Mouse (Mus musculus) cerebellum, postnatal 14 days (tissue): ENCODE data around the gene Cdk18.
A peak's percentile ranks its signal among the peaks of the same experiment; 100 is the strongest.
"Not testable (repeated sequence)": the region's sequence is repeated elsewhere in the genome, so short reads cannot be mapped to it uniquely, and the experiment has no call there.

Experiments
- DNase-seq, 2 experiments: peaks; one replicate each; pipeline ENCODE4 v3.0.0; 2021; ENCODE audit warnings: mixed read lengths in 2 of 2

Gene Cdk18

DNA sequence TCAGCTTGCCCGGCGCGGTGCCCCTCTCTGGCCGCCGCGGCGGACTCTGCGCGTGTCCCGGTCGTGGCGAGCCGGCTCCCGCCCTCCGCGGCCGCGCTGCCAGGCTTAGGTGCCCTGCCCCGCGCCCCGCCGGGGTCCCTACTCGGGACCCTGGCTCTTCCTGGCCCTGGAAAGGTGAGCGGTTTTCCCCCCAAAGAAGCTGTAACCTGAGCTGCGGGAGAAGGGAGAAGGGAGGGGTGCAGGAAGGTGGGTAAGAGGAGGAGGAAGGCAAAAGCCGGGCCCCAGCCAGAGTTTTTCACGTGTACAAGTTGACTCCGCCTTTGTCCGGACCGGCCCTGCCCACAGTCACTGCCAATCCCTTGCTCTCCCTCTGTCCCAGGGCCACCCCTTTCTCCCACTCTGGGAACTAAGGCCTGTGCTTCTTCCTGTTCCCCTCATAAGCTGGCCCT, at the start of gene Cdk18:
TSS of gene Cdk18 (minus strand) at position 269 of the 449 bp plus-strand sequence.
- DNase-seq: peak; percentile 61 to 70

GRCm38 (mm10) chr1:132189231-132189630, 49.7 kb upstream of the Cdk18 start:
- DNase-seq: no peak

DNA sequence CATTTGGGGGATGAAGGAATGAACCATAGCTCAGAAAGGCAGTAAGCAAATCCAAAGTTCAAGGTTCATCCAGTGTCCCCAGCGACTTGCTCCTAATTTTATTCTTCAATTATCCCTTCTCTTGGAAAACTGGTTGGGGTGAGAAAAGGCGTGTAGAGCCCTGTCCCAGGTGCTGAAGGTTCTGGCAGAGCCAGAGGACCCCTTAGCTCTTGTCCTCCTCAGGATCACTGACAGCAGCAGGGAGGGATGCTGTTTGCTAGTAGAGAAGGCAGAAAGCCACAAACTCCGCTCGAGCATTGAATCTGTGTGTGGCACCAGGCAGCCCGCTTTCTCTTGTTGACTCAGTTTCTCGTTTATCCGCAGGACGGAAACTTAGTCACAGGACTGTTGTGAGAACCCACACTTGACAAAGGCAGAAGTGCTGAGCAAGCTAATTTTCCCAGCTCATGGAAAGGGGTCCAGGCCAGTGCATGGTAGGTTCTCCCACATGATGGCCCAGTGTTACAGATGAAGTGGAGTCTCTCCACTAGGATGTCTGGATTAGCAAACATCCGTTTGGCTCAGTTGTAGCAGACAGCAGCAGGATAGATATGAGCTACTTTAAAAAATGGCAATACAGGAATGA, 49.1 kb upstream of the Cdk18 start:
- no peak for DNase-seq

DNA sequence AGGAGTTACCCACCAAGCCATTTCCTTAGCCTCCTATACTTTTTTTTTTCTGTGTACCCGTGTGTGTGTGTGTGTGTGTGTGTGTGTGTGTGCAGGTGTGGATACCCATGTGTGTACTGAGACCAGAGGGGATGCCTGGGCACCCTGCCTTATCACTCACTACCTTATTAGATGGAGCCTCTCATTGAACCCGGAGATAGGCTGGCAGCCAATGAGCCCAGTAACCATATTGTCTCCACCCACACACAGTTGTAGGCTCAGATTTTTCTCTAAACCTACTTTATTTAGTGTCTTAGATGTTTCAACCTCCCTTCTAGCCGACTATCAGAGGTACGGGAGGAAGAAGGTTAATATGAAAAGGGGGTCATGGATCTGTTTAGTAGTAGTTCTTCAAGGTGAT, 46.8 kb upstream of the Cdk18 start:
- no peak for DNase-seq

GRCm38 (mm10) chr1:132171619-132172018, 32.1 kb upstream of the Cdk18 start:
- DNase-seq: no peak

GRCm38 (mm10) chr1:132170698-132171097, 31.2 kb upstream of the Cdk18 start:
- DNase-seq: no peak

DNA sequence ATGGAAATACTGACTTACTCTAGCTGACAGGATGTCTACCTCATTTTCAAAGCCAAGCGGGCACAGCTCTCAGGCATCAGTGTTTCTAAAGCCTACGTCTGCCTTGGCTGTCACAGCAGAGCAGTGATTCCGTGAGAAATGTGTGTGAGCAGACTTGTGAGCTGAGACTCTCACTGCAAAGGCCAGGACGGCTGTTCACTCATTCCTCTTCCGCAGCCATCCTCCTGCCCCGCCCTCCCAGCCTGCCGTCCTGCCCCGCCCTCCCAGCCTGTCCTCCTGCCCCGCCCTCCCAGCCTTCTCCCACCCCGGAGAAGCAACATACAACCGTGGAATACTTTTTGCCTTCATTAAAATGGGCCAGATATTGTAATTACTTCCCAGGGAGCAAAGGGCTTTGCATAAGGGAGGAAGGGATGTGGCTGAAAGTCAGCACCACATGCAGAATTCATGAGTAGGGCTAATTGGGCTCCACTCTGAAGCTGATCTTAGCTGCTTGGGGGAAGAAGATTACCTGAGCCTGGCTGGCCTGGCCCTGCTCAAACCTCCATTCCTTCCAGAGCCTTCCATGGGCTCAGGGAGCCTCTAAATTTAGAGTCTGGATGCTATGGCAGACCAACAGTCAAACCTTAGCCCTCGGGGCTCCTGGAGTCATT, 28.8 kb upstream of the Cdk18 start:
- DNase-seq: peak; percentile 58 to 73

GRCm38 (mm10) chr1:132165859-132166258, 26.4 kb upstream of the Cdk18 start:
- DNase-seq: peak in 1 of 2 experiments; percentile 67

- DNase-seq: peak in 1 of 2 experiments; percentile 55
Observed at GRCm38 (mm10) chr1:132164780-132165518, 25.5 kb upstream of the Cdk18 start.

DNA sequence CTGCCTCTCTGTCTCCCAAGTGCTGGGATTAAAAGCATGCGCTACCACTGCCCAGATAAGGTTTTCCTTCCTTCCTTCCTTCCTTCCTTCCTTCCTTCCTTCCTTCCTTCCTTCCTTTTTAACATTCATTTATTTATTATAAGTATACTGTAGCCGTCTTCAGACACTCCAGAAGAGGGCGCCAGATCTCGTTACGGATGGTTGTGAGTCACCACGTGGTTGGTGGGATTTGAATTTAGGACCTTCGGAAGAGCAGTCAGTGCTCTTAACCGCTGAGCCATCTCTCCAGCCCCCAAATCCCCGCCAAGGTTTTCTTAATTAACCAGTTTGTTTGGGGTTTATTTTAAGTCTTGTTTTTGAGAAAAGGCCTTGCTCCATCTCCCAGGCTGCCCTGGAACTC, 23.1 kb upstream of the Cdk18 start:
- not testable (repeated sequence) for DNase-seq

DNA sequence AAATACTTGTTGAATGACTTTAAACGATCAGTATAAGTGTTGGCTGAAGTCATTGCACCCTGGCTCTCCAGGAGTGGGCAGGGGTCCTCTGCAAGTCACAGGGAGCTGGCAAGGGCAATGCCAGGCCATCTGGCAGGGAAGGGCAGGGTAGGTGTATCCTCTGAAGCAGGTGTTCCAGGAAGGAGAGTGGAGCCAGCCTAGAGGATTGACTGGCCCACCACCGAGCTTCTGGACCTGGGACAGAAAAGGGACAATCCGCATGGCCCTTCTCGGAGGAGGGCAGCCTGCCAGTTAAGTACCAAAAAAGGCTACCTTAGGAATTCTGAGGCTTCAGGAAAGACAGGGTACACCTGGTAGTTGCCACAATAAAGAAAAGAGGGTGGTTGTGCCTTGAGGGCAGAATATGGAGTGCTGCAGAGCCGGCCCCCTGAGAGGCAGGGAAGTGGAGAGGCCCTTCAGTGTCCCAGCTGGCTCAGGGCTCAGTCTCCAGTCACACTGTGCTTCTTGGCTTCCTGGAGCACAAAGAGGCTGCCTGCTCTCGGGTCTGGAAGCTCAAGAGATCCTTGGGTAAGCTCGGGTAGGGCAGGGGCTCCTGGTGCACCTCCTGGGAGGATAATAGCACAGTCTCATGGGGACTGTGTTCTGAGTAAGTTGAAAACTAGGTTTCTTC, 21.9 kb upstream of the Cdk18 start:
- peak; percentile 86 to 92 for DNase-seq

DNA sequence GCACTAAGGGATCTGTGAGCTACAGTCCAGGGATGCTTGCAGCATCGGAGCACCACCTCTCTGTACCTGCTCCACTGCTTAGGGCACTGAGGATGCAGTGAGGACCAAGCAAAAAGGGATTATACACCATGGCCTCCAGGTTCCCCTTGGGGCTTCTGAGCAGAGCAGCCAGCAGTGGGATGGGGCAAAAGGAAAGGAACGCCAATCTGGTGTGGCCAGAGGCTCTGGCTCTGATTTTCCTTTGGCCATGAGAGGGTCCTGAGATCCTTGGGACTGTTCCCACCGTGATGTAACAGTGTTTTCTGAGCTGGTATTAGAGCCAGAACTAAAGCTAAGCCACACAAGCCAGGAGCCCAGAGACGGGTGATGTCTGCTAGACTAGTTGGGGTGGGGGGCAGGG, 20.2 kb upstream of the Cdk18 start:
- peak in 1 of 2 experiments; percentile 26 for DNase-seq

DNA sequence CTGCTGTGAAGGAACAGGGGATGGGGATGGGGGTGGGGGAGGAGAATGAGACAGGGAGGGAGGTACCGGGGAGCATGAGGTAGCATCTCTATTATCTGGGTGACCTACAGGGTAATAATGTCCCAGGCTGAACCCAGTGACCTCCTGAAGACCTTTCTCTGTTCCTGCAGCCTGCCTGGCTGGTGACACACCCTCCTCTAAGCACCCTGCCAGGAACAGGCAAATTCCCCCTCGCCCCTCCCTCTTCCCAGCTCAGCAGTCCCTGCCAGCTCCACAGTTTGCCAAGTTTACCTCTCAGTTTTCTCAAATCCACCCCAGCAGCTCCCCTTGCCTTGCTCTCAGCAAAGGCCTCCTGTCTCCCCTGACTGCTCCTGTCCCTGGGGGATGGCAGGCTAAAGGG, 19.3 kb upstream of the Cdk18 start:
- peak in 1 of 2 experiments; percentile 36 for DNase-seq

DNA sequence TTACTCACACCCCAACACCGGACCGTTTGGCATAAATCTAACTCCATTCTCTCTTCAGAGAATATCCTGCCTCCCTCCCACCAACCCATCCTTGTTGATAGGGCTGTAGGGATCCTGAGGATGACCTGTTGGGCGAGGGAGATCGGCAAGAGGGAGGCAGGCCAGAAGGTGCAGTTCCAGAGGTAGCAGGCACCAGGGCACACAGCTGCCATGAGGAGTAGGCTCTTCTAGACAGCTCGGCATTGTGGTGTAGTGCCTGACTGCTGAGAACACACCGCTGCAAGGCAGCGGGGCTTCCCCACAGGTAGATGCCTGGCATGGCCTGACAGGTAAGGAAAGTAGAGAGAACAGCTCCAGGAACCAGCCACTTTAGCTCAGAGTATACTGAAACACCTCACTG, 18.3 kb upstream of the Cdk18 start:
- no peak for DNase-seq

- peak; percentile 99 for DNase-seq
Observed at GRCm38 (mm10) chr1:132157016-132157781, 17.7 kb upstream of the Cdk18 start.

- peak; percentile 88 to 91 for DNase-seq
Observed at GRCm38 (mm10) chr1:132155737-132156136, 16.3 kb upstream of the Cdk18 start.

DNA sequence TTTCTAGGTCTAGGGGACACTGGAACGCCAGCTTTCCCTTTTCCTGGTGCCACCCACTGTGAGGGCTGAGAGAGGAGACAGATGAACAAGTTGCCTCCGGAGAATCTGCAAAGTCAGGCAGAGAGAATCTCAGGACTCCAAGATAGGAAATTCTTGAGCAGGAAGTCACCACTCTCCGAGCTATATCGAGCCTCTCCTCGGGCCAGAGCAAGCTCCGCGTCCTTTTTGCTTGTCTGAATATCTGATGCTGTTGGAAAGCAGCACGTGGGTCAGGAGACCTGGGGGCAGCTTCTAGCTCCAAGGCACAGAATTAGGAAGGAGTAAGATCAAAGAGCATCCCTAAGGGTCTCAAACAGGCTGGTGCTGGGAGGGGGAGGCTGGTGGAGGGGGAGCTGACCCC, 14.2 kb upstream of the Cdk18 start:
- no peak for DNase-seq

DNA sequence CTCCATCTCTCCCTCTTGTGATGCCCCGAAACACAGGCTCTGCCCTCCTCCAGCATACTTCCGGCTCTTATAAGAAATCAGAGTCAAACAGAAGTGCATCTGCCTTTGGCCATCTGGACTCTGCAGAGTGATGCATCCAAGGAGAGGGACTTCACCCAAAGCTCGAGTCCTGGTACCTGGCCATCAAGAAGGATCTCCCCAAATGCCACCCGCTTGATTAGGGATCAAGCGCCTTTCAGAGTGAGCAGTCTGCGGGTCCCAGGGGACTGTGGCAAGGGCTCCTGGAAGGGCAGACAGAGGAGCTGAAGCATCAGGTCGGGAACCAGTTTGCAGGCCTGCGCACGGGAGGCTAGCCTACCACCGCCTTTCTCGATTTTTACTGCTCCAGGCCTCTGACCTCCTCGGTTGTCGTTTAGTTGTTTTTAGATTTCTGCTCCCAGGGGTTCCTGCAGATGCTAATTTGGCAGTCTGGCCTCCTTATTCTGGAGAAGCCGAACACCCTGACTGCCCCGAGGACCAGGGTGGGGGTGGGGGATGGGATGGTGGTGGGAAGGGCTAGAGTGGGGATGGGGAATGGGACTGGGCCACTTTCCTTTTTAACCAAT, 13.7 kb upstream of the Cdk18 start:
- DNase-seq: peak in 1 of 2 experiments; percentile 37

- DNase-seq: no peak
Observed at GRCm38 (mm10) chr1:132151908-132152307, 12.4 kb upstream of the Cdk18 start.

GRCm38 (mm10) chr1:132150817-132151601, 11.5 kb upstream of the Cdk18 start:
- DNase-seq: no peak

GRCm38 (mm10) chr1:132150171-132150570, 10.7 kb upstream of the Cdk18 start:
- no peak for DNase-seq
